Mouse (Mus musculus): ENCODE results near the gene Hrct1.

DNA sequence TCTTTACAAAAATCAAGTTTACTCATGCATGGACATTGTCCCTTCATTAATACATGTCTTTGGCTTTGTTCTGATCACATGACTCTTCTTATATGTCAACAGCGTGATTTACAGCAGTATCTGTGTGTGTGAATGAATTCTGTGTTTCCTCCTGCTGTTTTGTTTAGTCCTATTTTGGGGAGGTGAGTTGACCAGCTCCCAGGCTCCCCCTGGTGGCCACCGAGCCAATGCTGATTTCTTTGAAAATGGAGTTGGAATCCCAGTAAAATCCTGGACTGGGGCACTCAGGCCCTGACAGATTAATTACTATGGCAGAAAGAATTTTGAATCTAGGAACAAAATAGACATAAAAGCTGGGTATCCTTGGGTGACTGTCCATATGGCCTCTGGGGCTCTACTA lies 15.2 kb upstream of the Hrct1 start:
- no peak for TF ChIP-seq POLR2A (IDR thresholded peaks at IDR 0.05; ENCODE audit: low read depth, low read length)
- TF ChIP-seq CTCF (IDR thresholded peaks at IDR 0.05; ENCODE audit: extremely low read depth, insufficient read depth, insufficient read length, insufficient replicate concordance) = peak; percentile 81; the same call in 1 of the 2 replicates

All from spleen, adult 2 months (tissue).